Mouse (Mus musculus) limb, embryonic 10.5 days (tissue): ENCODE results near the gene Gm13278. TPM values are rescaled to one million over a fixed set of nuclear protein-coding genes. Genes with fewer than 3 reads are reported as not detected.
"Not testable (repeated sequence)": the region's sequence is repeated elsewhere in the genome, so short reads cannot be mapped to it uniquely, and the experiment has no call there.

Experiments
- DNase-seq: peaks from one replicate; pipeline ENCODE4 v3.0.0-alpha.2; 2017; ENCODE audit warnings: low spot score
- H3K27ac ChIP-seq: fragments of 300-500 bp; sonication (generic); 2 replicates; pipeline ENCODE4 v1.5.1; 2016; ENCODE audit warnings: mild to moderate bottlenecking
- H3K27me3 ChIP-seq: fragments of 300-500 bp; sonication (generic); 2 replicates; pipeline ENCODE4 v1.6.1; 2016; ENCODE audit warnings: low read depth, mild to moderate bottlenecking; ENCODE audit not compliant: poor library complexity, severe bottlenecking
- H3K36me3 ChIP-seq: fragments of 300-500 bp; sonication (generic); 2 replicates; pipeline ENCODE4 v1.6.1; 2016; ENCODE audit warnings: mild to moderate bottlenecking, moderate library complexity
- H3K4me1 ChIP-seq: fragments of 300-500 bp; sonication (generic); 2 replicates; pipeline ENCODE4 v1.6.1; 2016
- H3K4me3 ChIP-seq: fragments of 300-500 bp; sonication (generic); 2 replicates; pipeline ENCODE4 v1.5.1; 2016; ENCODE audit warnings: mild to moderate bottlenecking, moderate library complexity
- H3K9me3 ChIP-seq: fragments of 300-500 bp; sonication (generic); replicated peaks from 2 replicates; pipeline ENCODE4 v1.6.1; 2016; ENCODE audit warnings: mild to moderate bottlenecking
- WGBS: fragments of 180-500 bp; shearing (Covaris S2); methylation state at CpG from one replicate; pipeline ENCODE4 v1.1.7; 2016; 5-methylcytosine and 5-hydroxymethylcytosine counted together
- polyA plus RNA-seq: library from polyadenylated mRNA; unstranded; fragments of >200 nt; fragmentation: Nextera tagmentation; extraction: Ambion mirVana; gene quantifications from 2 replicates; pipeline ENCODE4 v1.2.1, GENCODE M21; 2016

Gm13278 gene
- not detected in 2 replicates for polyA plus RNA-seq

DNA sequence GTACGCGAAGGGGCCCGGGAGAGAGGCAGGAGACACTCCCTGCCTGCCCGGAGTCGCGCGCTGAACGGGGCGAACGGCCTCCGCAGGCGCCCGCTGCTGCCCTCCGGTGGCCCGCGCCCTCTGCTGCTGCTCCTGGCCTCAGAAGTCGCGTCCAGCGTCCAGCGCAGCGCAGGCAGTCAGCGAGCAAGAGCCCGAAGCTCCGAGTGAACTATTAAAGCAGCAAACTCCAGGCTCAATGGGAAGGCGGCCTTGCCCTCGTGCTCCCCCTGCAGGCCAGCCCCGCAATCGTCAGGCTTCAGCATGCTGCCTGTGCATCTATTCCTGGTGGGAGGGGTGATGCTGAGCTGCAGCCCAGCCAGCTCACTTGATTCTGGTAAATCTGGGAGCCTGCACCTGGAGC is at the start of gene Gm13278:
Gene Gm13278, plus strand, starts transcription at position 301 of the 400 bp plus-strand sequence.
- not testable (repeated sequence) for H3K9me3 ChIP-seq, H3K4me3 ChIP-seq, H3K36me3 ChIP-seq, H3K27ac ChIP-seq, H3K27me3 ChIP-seq, H3K4me1 ChIP-seq, DNase-seq
- WGBS: no CpG with 5 or more reads among the region's 28 CpGs

DNA sequence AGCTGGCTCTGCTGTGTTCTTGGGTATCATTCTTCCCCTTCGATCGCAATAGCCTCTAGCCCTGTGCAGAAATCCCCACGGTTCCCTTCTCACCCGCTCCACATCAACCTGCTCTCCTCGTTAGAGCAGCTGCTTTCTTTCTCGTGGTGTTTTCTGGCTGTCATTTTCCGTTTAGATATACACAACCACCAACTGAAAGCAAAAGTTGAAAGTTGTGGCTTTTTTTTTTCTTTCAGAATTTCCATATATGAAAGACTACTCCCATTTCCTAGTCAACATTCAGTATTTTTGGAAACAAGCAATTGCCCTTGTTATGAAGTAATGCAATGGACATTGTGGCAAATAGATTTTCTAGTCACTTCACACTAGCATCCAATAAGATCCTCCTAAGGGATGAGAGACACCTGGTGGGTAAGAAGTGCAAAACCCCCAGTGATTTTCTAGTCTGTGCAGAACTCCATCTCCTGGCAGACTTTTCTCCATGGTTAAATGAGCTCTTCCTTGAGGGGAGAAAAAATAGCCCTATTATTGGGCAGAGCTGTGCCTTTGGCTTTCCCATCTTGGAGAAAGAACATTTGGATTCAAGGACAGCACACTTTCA is 48.5 kb upstream of the Gm13278 start:
- no peak overlapping the region for H3K27ac ChIP-seq
- WGBS: 87% methylated on average over 7 of the region's 7 CpGs
- DNase-seq: no peak

DNA sequence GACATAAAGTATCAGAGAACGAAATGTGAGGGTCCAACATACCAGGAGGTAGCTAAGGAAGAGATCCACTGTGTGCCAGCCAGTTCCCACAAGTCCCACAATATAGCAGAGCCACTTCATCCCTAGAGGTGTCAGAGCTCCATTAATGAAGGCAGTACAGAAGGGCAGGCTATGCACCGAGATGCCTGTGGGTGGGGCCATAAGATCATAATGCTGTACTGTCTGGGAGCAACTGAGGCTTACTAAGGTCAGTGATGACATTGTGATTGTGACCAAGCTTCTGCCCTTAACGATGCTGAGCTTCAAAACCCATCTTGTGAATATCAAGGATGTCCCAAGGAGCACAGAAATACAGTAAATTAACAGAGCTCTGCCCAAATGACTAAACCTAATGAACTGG is 47.1 kb upstream of the Gm13278 start:
- Histone ChIP-seq H3K27me3 (no peaks in the 10 kb centered on the region), H3K27ac (no peak overlapping the region), H3K4me3 (no peak overlapping the region), H3K36me3 (no peaks in the 10 kb centered on the region), H3K4me1 (peaks cover 24% of the 10 kb centered on the region), H3K9me3 (no peaks in the 10 kb centered on the region)
- DNase-seq: no peak
- 85% methylated on average over 3 of the region's 3 CpGs for WGBS

More for the DNA sequence above, 48.5 kb upstream of the Gm13278 start:
- H3K36me3 ChIP-seq: no peaks in the 10 kb centered on the region
- H3K9me3 ChIP-seq: no peaks in the 10 kb centered on the region
- H3K4me1 ChIP-seq: peaks cover 22% of the 10 kb centered on the region
- H3K4me3 ChIP-seq: no peak overlapping the region
- H3K27me3 ChIP-seq: no peaks in the 10 kb centered on the region

DNA sequence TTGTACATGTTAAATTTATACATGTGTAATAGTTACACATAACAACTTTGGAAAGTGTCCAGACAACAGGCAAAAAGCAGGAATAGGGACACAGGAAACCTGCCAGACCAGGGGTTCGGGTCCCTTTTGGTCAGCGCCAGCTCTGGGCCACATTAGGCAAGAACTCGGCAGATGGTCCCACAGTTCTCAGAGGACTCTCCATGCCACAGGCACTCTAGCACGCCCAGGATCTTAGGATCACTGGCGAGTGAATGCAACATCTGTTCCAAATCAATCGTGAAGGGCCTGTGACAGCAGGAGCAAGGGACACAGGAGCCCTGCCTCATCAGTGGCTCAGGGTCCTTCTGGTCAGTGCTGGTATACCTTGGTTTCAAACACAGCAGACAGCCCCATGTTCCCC is 41.4 kb upstream of the Gm13278 start:
- H3K9me3 ChIP-seq: no peaks in the 10 kb centered on the region
- 43% methylated on average over 6 of the region's 6 CpGs for WGBS
- DNase-seq: no peak
- H3K27me3 ChIP-seq: no peaks in the 10 kb centered on the region
- H3K36me3 ChIP-seq: no peaks in the 10 kb centered on the region
- H3K4me1 ChIP-seq: peaks cover 27% of the 10 kb centered on the region
- no peak overlapping the region for H3K4me3 ChIP-seq
- no peak overlapping the region for H3K27ac ChIP-seq

DNA sequence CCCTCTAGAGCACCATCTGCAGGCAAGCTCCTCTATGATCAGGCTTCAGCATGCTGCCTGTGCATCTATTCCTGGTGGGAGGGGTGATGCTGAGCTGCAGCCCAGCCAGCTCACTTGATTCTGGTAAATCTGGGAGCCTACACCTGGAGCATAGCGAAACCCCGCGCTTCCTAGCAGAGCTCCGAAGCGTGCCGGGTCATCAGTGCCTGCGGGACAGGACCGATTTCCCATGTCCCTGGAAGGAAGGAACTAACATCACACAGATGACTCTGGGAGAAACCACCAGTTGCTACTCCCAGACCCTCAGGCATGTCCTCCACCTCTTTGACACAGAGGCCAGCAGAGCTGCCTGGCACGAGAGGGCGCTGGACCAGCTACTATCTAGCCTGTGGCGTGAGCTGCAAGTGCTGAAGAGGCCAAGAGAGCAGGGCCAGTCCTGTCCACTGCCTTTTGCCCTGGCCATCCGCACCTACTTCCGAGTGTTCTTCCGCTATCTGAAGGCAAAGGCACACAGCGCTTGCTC is 36.5 kb upstream of the Gm13278 start, which contains the start of gene Gm13271:
Gene Gm13271, plus strand, starts transcription at position 51 of the 523 bp plus-strand sequence.
- not testable (repeated sequence) for H3K9me3 ChIP-seq, DNase-seq, H3K36me3 ChIP-seq, H3K27me3 ChIP-seq, H3K4me1 ChIP-seq, H3K4me3 ChIP-seq, H3K27ac ChIP-seq
- 72% methylated on average over 15 of the region's 15 CpGs for WGBS

DNA sequence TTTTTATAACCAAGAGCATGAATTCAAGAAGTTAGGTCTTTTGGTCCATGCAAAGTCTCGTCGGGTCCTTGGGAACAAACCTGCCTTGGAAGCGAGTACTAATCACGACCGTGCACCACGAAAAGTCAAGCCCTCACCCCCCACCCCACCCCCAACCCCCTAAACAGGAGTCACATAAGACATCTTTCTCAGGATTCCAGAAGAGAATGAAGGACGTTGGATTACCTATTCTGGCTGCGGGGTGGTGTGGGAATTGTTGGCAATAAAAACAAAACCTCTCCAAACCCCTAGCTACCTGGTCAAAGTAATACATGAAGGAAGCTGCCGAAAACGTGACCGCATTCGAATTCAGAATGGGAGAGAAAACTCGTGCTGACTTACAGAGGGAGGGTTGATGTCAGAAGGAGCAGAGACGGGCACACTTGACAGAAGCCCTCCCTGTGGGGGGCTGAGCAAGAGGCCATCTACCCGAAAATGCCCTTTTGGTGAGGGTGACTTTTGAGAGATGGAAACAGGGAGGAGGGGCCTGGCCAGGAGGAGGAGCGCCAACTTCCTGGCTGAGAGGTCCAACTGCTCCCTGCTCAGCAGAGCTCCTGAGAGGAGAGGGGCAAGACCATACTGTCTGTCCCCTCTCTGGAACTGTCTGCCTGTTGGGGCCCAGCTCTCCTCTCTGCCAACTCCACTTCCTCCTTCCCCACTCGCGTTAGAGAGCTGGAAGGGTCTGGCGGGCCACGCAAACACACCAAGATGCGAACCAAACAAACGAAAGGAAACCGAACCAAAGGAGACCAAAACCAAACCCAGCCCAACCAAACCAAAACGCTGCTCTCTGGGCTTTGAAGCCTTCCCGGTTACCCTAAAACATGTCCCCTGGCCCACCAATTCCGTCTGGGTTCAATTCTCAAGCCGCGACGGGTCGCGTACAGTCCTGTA is 34.5 kb upstream of the Gm13278 start:
- Histone ChIP-seq H3K4me3 (peak overlapping the region; percentile 56), H3K27ac (peak overlapping the region; percentile 81)
- H3K36me3 ChIP-seq, H3K27me3 ChIP-seq, H3K9me3 ChIP-seq, H3K4me1 ChIP-seq: not testable (repeated sequence)
- WGBS: 14% methylated on average over 29 of the region's 31 CpGs
- DNase-seq: peak; percentile 61

DNA sequence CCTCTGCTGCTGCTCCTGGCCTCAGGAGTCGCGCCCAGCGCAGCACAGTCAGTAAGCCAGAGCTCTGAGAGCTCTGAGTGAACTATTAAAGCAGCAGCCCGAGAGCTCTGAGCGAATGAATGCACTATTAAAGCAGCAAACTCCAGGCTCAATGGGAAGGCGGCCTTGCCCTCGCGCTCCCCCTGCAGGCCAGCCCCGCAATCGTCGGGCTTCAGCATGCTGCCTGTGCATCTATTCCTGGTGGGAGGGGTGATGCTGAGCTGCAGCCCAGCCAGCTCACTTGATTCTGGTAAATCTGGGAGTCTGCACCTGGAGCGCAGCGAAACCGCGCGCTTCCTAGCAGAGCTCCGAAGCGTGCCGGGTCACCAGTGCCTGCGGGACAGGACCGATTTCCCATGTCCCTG is 33.7 kb upstream of the Gm13278 start:
- H3K4me3 ChIP-seq: peak overlapping the region; percentile 56
- WGBS: under 1% methylated on average over 21 of the region's 21 CpGs
- H3K9me3 ChIP-seq, H3K27me3 ChIP-seq, H3K36me3 ChIP-seq, H3K4me1 ChIP-seq: not testable (repeated sequence)
- peak; percentile 80 for DNase-seq
- peak overlapping the region; percentile 81 for H3K27ac ChIP-seq

DNA sequence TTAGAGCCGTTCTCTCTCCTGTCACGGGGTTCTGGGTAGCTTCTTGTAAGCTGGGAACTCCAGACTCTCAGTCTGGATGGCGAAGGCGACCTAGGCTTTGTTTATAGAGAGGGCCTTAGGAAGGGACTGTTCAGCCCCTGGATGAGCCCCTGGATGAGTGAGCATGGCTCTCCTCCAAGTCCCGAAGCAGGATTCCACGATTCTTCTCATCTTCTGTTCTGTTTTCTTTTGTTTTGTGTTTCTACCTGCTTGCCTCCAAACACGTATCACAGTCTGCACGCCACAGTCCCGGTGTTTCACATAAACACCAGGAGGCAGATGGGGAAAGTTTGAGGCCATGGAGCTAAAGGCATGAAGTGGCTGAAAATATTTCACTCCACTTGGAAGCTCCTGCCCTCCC is 32.6 kb upstream of the Gm13278 start:
- not testable (repeated sequence) for DNase-seq, H3K27ac ChIP-seq, H3K4me1 ChIP-seq, H3K9me3 ChIP-seq, H3K36me3 ChIP-seq, H3K27me3 ChIP-seq, H3K4me3 ChIP-seq
- WGBS: 88% methylated on average over 9 of the region's 9 CpGs

DNA sequence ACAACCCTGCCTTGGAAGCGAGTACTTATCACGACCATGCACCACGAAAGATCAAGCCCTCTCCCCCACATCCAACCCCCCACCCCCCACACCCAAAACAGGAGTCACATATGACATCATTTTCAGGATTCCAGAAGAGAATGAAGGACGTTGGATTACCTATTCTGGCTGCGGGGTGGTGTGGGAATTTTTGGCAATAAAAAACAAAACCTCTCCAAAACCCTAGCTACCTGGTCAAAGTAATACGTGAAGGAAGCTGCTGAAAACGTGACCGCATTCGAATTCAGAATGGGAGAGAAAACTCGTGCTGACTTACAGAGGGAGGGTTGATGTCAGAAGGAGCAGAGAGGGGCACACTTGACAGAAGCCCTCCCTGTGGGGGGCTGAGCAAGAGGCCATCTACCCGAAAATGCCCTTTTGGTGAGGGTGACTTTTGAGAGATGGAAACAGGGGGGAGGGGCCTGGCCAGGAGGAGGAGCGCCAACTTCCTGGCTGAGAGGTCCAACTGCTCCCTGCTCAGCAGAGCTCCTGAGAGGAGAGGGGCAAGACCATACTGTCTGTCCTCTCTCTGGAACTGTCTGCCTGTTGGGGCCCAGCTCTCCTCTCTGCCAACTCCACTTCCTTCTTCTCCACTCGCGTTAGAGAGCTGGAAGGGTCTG is 31.6 kb upstream of the Gm13278 start, which contains the start of gene Gm13283:
Gene Gm13283, plus strand, starts transcription at position 510 of the 659 bp plus-strand sequence.
- WGBS: 23% methylated on average over 10 of the region's 14 CpGs
- not testable (repeated sequence) for H3K27me3 ChIP-seq, H3K36me3 ChIP-seq, H3K4me1 ChIP-seq, DNase-seq, H3K9me3 ChIP-seq
- Histone ChIP-seq H3K4me3 (peak within 1 kb of the TSS; percentile 40), H3K27ac (peak within 1 kb of the TSS; percentile 62; the same call in 1 of the 2 replicates)

DNA sequence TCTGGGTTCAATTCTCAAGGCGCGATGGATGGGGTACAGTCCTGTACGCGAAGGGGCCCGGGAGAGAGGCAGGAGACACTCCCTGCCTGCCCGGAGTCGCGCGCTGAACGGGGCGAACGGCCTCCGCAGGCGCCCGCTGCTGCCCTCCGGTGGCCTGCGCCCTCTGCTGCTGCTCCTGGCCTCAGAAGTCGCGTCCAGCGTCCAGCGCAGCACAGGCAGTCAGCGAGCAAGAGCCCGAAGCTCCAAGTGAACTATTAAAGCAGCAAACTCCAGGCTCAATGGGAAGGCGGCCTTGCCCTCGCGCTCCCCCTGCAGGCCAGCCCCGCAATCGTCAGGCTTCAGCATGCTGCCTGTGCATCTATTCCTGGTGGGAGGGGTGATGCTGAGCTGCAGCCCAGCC is 30.9 kb upstream of the Gm13278 start:
- H3K4me1 ChIP-seq, H3K36me3 ChIP-seq, H3K27me3 ChIP-seq, H3K9me3 ChIP-seq: not testable (repeated sequence)
- peak; percentile 66 for DNase-seq
- 1% methylated on average over 28 of the region's 28 CpGs for WGBS
- H3K4me3 ChIP-seq: peak overlapping the region; percentile 40
- H3K27ac ChIP-seq: peak overlapping the region; percentile 62; the same call in 1 of the 2 replicates

DNA sequence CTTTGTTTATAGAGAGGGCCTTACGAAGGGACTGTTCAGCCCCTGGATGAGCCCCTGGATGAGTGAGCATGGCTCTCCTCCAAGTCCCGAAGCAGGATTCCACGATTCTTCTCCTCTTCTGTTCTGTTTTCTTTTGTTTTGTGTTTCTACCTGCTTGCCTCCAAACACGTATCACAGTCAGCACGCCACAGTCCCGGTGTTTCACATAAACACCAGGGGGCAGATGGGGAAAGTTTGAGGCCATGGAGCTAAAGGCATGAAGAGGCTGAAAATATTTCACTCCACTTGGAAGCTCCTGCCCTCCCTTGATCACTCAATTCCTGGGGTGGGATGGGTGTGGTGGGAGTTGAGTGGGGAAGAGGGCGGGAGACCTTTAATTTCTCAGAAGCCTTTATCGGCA is 29.6 kb upstream of the Gm13278 start:
- 67% methylated on average over 6 of the region's 8 CpGs for WGBS
- not testable (repeated sequence) for H3K4me1 ChIP-seq, H3K27ac ChIP-seq, H3K9me3 ChIP-seq, H3K27me3 ChIP-seq, H3K36me3 ChIP-seq, DNase-seq, H3K4me3 ChIP-seq

DNA sequence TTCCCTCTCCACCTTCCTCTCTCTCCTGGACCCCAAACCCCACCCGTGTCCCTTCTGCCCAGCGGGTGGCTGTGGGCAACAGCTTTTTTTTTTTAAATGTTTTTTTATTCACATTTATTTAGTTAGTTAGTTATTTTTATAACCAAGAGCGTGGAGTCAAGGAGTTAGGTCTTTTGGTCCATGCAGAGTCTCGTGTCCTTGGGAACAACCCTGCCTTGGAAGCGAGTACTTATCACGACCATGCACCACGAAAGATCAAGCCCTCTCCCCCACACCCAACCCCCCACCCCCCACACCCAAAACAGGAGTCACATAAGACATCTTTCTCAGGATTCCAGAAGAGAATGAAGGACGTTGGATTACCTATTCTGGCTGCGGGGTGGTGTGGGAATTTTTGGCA is 29.0 kb upstream of the Gm13278 start:
- 51% methylated on average over 9 of the region's 9 CpGs for WGBS
- not testable (repeated sequence) for DNase-seq, H3K27me3 ChIP-seq, H3K4me1 ChIP-seq, H3K4me3 ChIP-seq, H3K36me3 ChIP-seq, H3K27ac ChIP-seq, H3K9me3 ChIP-seq
